Mouse (Mus musculus) liver, postnatal 0 days (tissue): ENCODE results near the gene Kti12.

Source experiments
- CTCF ChIP-seq: sonication (generic); IDR thresholded peaks from 2 replicates; pipeline ENCODE4 v1.5.1; 2016; ENCODE audit warnings: antibody characterized with exemption, low read depth
- EP300 ChIP-seq: IDR thresholded peaks from 2 replicates; pipeline ENCODE4 v1.6.1; 2016; ENCODE audit warnings: antibody characterized with exemption, low read depth, mild to moderate bottlenecking

DNA sequence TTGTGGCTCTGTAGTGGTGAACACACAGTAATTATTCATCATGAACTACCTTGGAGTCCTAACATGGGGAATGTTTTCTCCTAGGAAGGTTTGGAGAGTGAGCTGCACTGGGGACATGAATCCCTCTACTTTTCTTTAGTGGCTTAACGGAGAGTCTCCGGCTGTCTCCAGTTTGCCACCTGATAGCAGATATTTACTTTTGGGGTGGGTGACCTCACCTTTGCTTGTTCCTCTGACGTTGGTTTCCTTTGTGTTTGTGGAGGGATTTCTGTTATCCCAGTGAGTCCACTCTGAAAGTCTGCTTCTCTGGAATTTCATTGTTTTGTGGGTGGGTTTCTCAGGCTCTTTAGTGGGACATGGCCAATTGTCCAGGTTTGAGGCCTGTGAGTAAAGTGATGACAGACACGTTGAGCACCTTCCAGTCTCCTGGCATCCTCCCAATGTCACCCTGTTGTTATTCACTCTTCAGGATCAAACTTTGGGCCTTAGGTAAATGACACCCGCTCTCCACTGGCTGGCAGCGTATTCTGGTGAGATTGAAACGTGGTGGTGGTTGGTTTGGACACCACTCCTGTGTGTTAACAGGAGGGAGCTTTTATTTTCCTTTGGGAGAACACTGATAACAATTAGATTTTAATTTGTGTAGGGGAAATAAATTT, 5.5 kb upstream of the Kti12 start:
- TF ChIP-seq EP300 (no peak), CTCF (no peak)
